Mouse (Mus musculus): ENCODE measurements at regions not wholly inside any gene's neighbourhood (a gene's known extent, or its start where the extent isn't known, plus 50 kb on each side); places are given as distances from the start of the nearest gene placed in this dataset.

GRCm38 (mm10) chr8:50708219-50708911 lies 1864.6 kb upstream of the Tenm3 start:
- DNase-seq (ENCODE audit: low spot score), result peak; percentile 32

- no peak for DNase-seq (ENCODE audit: low spot score)
These were observed 1860.5 kb upstream of the Tenm3 start for GRCm38 (mm10) chr8:50704276-50704675.

- DNase-seq (ENCODE audit: low spot score), result peak; percentile 24
These were observed 1845.3 kb upstream of the Tenm3 start for GRCm38 (mm10) chr8:50689033-50689432.

- DNase-seq (ENCODE audit: low spot score), result no peak
These were observed 1821.6 kb upstream of the Tenm3 start for GRCm38 (mm10) chr8:50665357-50665756.

Data from retina, embryonic 14.5 days (tissue).